Mouse (Mus musculus): Measurements from ENCODE around the gene Zbp1. TPM values are rescaled to one million over a fixed set of nuclear protein-coding genes. Genes with fewer than 3 reads are reported as not detected.

Zbp1 gene
- polyA plus RNA-seq, 1 experiment: 0.08 TPM

GRCm38 (mm10) chr2:173180721-173181388 lies 37.9 kb downstream of the Zbp1 start:
- TF ChIP-seq MYOG (IDR thresholded peaks at IDR 0.05; ENCODE audit: control insufficient read depth, extremely low read depth, insufficient read length): no peak
- no peak for TF ChIP-seq FOSL1 (IDR thresholded peaks at IDR 0.05; ENCODE audit: insufficient read depth, low read length, poor library complexity, severe bottlenecking)
- TF ChIP-seq CTCF (IDR thresholded peaks at IDR 0.05; ENCODE audit: control insufficient read depth, insufficient read depth, insufficient read length): no peak
- no peak for TF ChIP-seq MYOD1 (IDR thresholded peaks at IDR 0.05; ENCODE audit: control insufficient read depth, insufficient read length, low read depth)
- no peak for TF ChIP-seq MAX (IDR thresholded peaks at IDR 0.05)
- TF ChIP-seq CEBPB (IDR thresholded peaks at IDR 0.05; ENCODE audit: low read depth): no peak
- no peak for TF ChIP-seq USF1 (IDR thresholded peaks at IDR 0.05; ENCODE audit: low read depth)
- Histone ChIP-seq H3K36me3 (ENCODE audit: control insufficient read depth, insufficient read depth) (no peaks in the 10 kb centered on the region), H3K79me2 (ENCODE audit: control insufficient read depth, insufficient read depth) (no peaks in the 10 kb centered on the region), H3K79me3 (ENCODE audit: low read depth) (no peaks in the 10 kb centered on the region), H3ac (ENCODE audit: control insufficient read depth, insufficient read length, low read depth) (no peak overlapping the region), H3K27me3 (ENCODE audit: control insufficient read depth, insufficient read depth, insufficient read length) (peaks cover 57% of the 10 kb centered on the region), H3K4me3 (ENCODE audit: insufficient read depth, poor library complexity, severe bottlenecking) (no peak overlapping the region)

DNA sequence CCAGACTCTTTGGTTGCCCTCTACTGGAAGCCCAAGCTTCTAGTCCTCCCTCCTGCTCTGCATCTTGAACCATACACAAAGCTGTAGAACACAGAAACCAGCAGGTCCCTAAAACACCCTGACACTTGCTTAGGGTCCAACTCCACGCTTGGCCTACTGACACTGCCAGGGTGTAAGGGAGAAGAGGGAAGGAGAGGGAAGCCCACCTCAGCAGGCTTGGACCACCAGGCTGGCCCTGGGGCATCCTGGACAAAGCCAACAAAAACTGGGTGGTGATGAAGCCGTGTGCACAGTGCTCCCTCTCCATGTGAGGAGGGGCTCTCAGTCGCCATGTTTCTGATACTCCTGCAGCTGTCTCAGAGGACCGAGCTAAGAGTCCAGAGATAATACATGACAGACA lies 38.7 kb downstream of the Zbp1 start:
- H3ac ChIP-seq (ENCODE audit: control insufficient read depth, insufficient read length, low read depth): no peak overlapping the region
- no peaks in the 10 kb centered on the region for H3K36me3 ChIP-seq (ENCODE audit: control insufficient read depth, insufficient read depth)
- H3K27me3 ChIP-seq (ENCODE audit: control insufficient read depth, insufficient read depth, insufficient read length): peaks cover 57% of the 10 kb centered on the region
- H3K79me3 ChIP-seq (ENCODE audit: low read depth): no peaks in the 10 kb centered on the region
- H3K79me2 ChIP-seq (ENCODE audit: control insufficient read depth, insufficient read depth): no peaks in the 10 kb centered on the region
- TF ChIP-seq USF1 (IDR thresholded peaks at IDR 0.05; ENCODE audit: low read depth): no peak
- no peak for TF ChIP-seq MYOG (IDR thresholded peaks at IDR 0.05; ENCODE audit: control insufficient read depth, extremely low read depth, insufficient read length)
- no peak for TF ChIP-seq FOSL1 (IDR thresholded peaks at IDR 0.05; ENCODE audit: insufficient read depth, low read length, poor library complexity, severe bottlenecking)
- no peak for TF ChIP-seq MYOD1 (IDR thresholded peaks at IDR 0.05; ENCODE audit: control insufficient read depth, insufficient read length, low read depth)
- no peak for TF ChIP-seq MAX (IDR thresholded peaks at IDR 0.05)
- TF ChIP-seq CEBPB (IDR thresholded peaks at IDR 0.05; ENCODE audit: low read depth): no peak
- no peak for TF ChIP-seq CTCF (IDR thresholded peaks at IDR 0.05; ENCODE audit: control insufficient read depth, insufficient read depth, insufficient read length)
- no peak overlapping the region for H3K4me3 ChIP-seq (ENCODE audit: insufficient read depth, poor library complexity, severe bottlenecking)

DNA sequence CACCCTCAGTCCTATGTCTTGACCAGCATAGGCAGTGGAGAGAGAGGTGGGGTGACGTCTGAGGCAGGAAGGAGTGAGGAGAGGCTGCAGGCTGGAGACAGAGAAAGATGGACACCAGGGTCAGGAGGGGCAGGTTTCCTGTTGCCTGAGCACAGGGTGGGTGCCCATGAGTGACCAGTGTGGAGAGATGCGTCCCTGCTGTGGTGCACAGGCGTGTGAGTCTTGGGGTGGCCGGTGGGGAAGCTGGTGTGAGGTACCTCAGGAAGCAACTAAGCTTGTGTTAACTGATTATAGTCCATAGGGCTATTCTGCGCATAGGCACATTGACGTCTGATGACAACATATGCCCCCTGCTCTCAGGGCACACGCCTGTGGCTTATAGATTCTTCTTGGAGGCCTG lies 39.7 kb downstream of the Zbp1 start:
- no peaks in the 10 kb centered on the region for H3K36me3 ChIP-seq (ENCODE audit: control insufficient read depth, insufficient read depth)
- no peak overlapping the region for H3ac ChIP-seq (ENCODE audit: control insufficient read depth, insufficient read length, low read depth)
- TF ChIP-seq MYOG (IDR thresholded peaks at IDR 0.05; ENCODE audit: control insufficient read depth, extremely low read depth, insufficient read length): no peak
- no peak overlapping the region for H3K4me3 ChIP-seq (ENCODE audit: insufficient read depth, poor library complexity, severe bottlenecking)
- H3K27me3 ChIP-seq (ENCODE audit: control insufficient read depth, insufficient read depth, insufficient read length): peaks cover 57% of the 10 kb centered on the region
- no peaks in the 10 kb centered on the region for H3K79me3 ChIP-seq (ENCODE audit: low read depth)
- no peaks in the 10 kb centered on the region for H3K79me2 ChIP-seq (ENCODE audit: control insufficient read depth, insufficient read depth)

DNA sequence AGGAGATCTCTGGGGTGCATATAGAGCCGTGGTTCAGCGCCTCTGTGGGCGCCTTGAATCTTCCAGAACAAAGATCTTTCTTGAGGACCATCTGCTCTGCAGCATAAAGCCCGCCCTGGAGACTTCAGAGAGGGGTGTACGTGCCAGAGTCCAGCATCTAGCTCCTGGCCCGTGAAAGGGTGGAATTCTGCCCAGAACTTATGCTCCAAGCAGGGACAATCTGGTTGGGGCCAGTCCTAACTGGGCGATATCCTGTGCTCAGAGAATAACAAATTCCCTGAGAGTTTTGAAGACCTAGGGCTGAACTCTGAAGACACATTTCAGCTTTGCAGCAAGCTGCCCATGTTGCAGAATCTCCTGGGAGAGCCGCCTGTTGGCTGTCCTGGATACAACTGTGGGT lies 40.8 kb downstream of the Zbp1 start:
- Histone ChIP-seq H3K27me3 (ENCODE audit: control insufficient read depth, insufficient read depth, insufficient read length) (peaks cover 55% of the 10 kb centered on the region), H3ac (ENCODE audit: control insufficient read depth, insufficient read length, low read depth) (no peak overlapping the region), H3K36me3 (ENCODE audit: control insufficient read depth, insufficient read depth) (no peaks in the 10 kb centered on the region), H3K79me3 (ENCODE audit: low read depth) (no peaks in the 10 kb centered on the region), H3K4me3 (ENCODE audit: insufficient read depth, poor library complexity, severe bottlenecking) (no peak overlapping the region), H3K79me2 (ENCODE audit: control insufficient read depth, insufficient read depth) (no peaks in the 10 kb centered on the region)
- TF ChIP-seq FOSL1 (IDR thresholded peaks at IDR 0.05; ENCODE audit: insufficient read depth, low read length, poor library complexity, severe bottlenecking) (no peak), USF1 (IDR thresholded peaks at IDR 0.05; ENCODE audit: low read depth) (no peak), MYOD1 (IDR thresholded peaks at IDR 0.05; ENCODE audit: control insufficient read depth, insufficient read length, low read depth) (no peak)

- no peaks in the 10 kb centered on the region for H3K79me2 ChIP-seq (ENCODE audit: control insufficient read depth, insufficient read depth)
- H3K36me3 ChIP-seq (ENCODE audit: control insufficient read depth, insufficient read depth): no peaks in the 10 kb centered on the region
- H3K79me3 ChIP-seq (ENCODE audit: low read depth): no peaks in the 10 kb centered on the region
- H3ac ChIP-seq (ENCODE audit: control insufficient read depth, insufficient read length, low read depth): no peak overlapping the region
- H3K4me3 ChIP-seq (ENCODE audit: insufficient read depth, poor library complexity, severe bottlenecking): no peak overlapping the region
- peaks cover 52% of the 10 kb centered on the region for H3K27me3 ChIP-seq (ENCODE audit: control insufficient read depth, insufficient read depth, insufficient read length)
- TF ChIP-seq USF1 (IDR thresholded peaks at IDR 0.05; ENCODE audit: low read depth) (no peak), CTCF (IDR thresholded peaks at IDR 0.05; ENCODE audit: control insufficient read depth, insufficient read depth, insufficient read length) (no peak), MYOG (IDR thresholded peaks at IDR 0.05; ENCODE audit: control insufficient read depth, extremely low read depth, insufficient read length) (no peak), MAX (IDR thresholded peaks at IDR 0.05) (no peak), FOSL1 (IDR thresholded peaks at IDR 0.05; ENCODE audit: insufficient read depth, low read length, poor library complexity, severe bottlenecking) (no peak), MYOD1 (IDR thresholded peaks at IDR 0.05; ENCODE audit: control insufficient read depth, insufficient read length, low read depth) (no peak), CEBPB (IDR thresholded peaks at IDR 0.05; ENCODE audit: low read depth) (no peak)
Observed at GRCm38 (mm10) chr2:173177481-173177880, 41.2 kb downstream of the Zbp1 start.

- no peak overlapping the region for H3K4me3 ChIP-seq (ENCODE audit: insufficient read depth, poor library complexity, severe bottlenecking)
- H3K79me2 ChIP-seq (ENCODE audit: control insufficient read depth, insufficient read depth): no peaks in the 10 kb centered on the region
- no peaks in the 10 kb centered on the region for H3K79me3 ChIP-seq (ENCODE audit: low read depth)
- no peak for TF ChIP-seq CEBPB (IDR thresholded peaks at IDR 0.05; ENCODE audit: low read depth)
- no peak for TF ChIP-seq USF1 (IDR thresholded peaks at IDR 0.05; ENCODE audit: low read depth)
- TF ChIP-seq MAX (IDR thresholded peaks at IDR 0.05): no peak
- H3K36me3 ChIP-seq (ENCODE audit: control insufficient read depth, insufficient read depth): no peaks in the 10 kb centered on the region
- H3ac ChIP-seq (ENCODE audit: control insufficient read depth, insufficient read length, low read depth): no peak overlapping the region
- H3K27me3 ChIP-seq (ENCODE audit: control insufficient read depth, insufficient read depth, insufficient read length): peaks cover 47% of the 10 kb centered on the region
Observed at GRCm38 (mm10) chr2:173175703-173176102, 43.0 kb downstream of the Zbp1 start.

All from C2C12 (cell line).